Mouse (Mus musculus) embryonic facial prominence, embryonic 11.5 days (tissue): ENCODE measurements around the gene Cutal. TPM values are rescaled to one million over a fixed set of nuclear protein-coding genes. Genes with fewer than 3 reads are reported as not detected.
"Not testable (repeated sequence)": the region's sequence is repeated elsewhere in the genome, so short reads cannot be mapped to it uniquely, and the experiment has no call there.

Source experiments
- ATAC-seq: fragments of 200-750 bp; cut with Nextera tagmentation; replicated peaks from 2 replicates; pipeline ENCODE4 v1.8.0; 2017; ENCODE audit warnings: low read depth; ENCODE audit not compliant: insufficient number of reproducible peaks, low FRiP score, low TSS enrichment
- DNase-seq: peaks from one replicate; pipeline ENCODE4 v3.0.0-alpha.2; 2015; ENCODE audit warnings: low spot score
- H3K27ac ChIP-seq: fragments of 300-500 bp; sonication (generic); replicated peaks from 2 replicates; pipeline ENCODE4 v1.5.1; 2014; ENCODE audit warnings: mild to moderate bottlenecking, low read depth, low read length, control low read depth
- H3K27me3 ChIP-seq: fragments of 300-500 bp; sonication (generic); 2 replicates; pipeline ENCODE4 v1.6.1; 2014; ENCODE audit warnings: mild to moderate bottlenecking, low read length, moderate library complexity, mixed read lengths; ENCODE audit not compliant: control insufficient read depth, insufficient read depth
- H3K36me3 ChIP-seq: fragments of 300-500 bp; sonication (generic); replicated peaks from 2 replicates; pipeline ENCODE4 v1.6.1; 2014; ENCODE audit warnings: low read depth, mild to moderate bottlenecking, low read length, moderate library complexity, mixed read lengths; ENCODE audit not compliant: control insufficient read depth, insufficient read depth
- H3K4me1 ChIP-seq: fragments of 300-500 bp; sonication (generic); 2 replicates; pipeline ENCODE4 v1.6.1; 2014; ENCODE audit warnings: low read length, mixed read lengths; ENCODE audit not compliant: control insufficient read depth, insufficient read depth
- H3K4me2 ChIP-seq: fragments of 300-500 bp; sonication (generic); 2 replicates; pipeline ENCODE4 v1.6.1; 2014; ENCODE audit warnings: low read depth, mild to moderate bottlenecking, control low read depth, low read length, moderate library complexity
- H3K4me3 ChIP-seq: fragments of 300-500 bp; sonication (generic); 2 replicates; pipeline ENCODE4 v1.5.1; 2014; ENCODE audit warnings: low read depth, low read length, control low read depth
- H3K9ac ChIP-seq: fragments of 300-500 bp; sonication (generic); replicated peaks from 2 replicates; pipeline ENCODE4 v1.6.1; 2014; ENCODE audit warnings: mild to moderate bottlenecking, control low read depth, low read length
- H3K9me3 ChIP-seq: fragments of 300-500 bp; sonication (generic); replicated peaks from 2 replicates; pipeline ENCODE4 v1.6.1; 2016; ENCODE audit warnings: mild to moderate bottlenecking, low read length, inconsistent platforms, mixed read lengths; ENCODE audit not compliant: control insufficient read depth
- WGBS: fragments of 180-500 bp; shearing (Covaris S2); extraction: QIAGEN DNeasy Blood & Tissue Kit; methylation state at CpG from one replicate; pipeline ENCODE4 v1.1.7; 2014; 5-methylcytosine and 5-hydroxymethylcytosine counted together
- polyA plus RNA-seq: library from polyadenylated mRNA; unstranded; fragments of >200 nt; fragmentation: Nextera tagmentation; extraction: Ambion mirVana; gene quantifications from 2 replicates; pipeline ENCODE4 v1.2.1, GENCODE M21; 2014

The Cutal gene
- 0.15 and 0.32 TPM in 2 replicates for polyA plus RNA-seq

DNA sequence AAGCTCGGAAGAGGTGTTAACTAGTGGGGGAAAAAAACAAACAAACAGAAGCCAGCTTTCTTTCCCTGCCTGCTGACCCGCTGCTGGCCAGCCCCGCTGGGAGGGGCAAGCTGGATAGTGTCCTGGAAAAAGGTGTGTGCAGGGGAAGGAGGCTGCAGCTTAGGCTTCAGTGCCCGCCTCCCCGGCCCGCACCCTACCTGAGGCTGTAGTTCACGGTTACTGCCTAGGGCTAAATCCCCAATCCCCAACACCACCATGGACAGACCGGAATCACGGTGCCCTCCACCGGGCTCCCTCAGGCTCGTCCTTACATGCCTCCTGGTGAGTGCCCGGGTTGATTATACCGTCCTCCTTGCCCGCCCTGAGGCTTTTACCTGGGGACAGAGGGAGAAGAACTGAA lies at the start of gene Cutal:
Gene Cutal (plus strand): TSS at position 126 of the 400 bp plus-strand sequence.
- Histone ChIP-seq H3K4me1 (no peaks in the 10 kb centered on the region; the same call in 1 of the 2 replicates), H3K36me3 (no peaks in the 10 kb centered on the region), H3K27me3 (no peaks in the 10 kb centered on the region), H3K27ac (no peak within 1 kb of the TSS), H3K9me3 (no peaks in the 10 kb centered on the region), H3K9ac (no peak within 1 kb of the TSS), H3K4me2 (no peak within 1 kb of the TSS), H3K4me3 (no peak within 1 kb of the TSS)
- DNase-seq (no peak), ATAC-seq (no peak)
- WGBS = 2% methylated on average over 14 of the region's 14 CpGs

GRCm38 (mm10) chr2:34825827-34826459 lies 48.3 kb upstream of the Cutal start, which contains the start of gene Fbxw2:
Gene Fbxw2 (minus strand): TSS chr2:34826311.
- Histone ChIP-seq H3K9me3 (no peaks in the 10 kb centered on the region), H3K4me2 (peak within 1 kb of the TSS; percentile 77), H3K4me3 (peak within 1 kb of the TSS; percentile 94), H3K27ac (peak within 1 kb of the TSS; percentile 38; the same call in 1 of the 2 replicates), H3K36me3 (peaks cover under 1% of the 10 kb centered on the region), H3K27me3 (no peaks in the 10 kb centered on the region), H3K9ac (peak within 1 kb of the TSS; percentile 89), H3K4me1 (no peaks in the 10 kb centered on the region)
- ATAC-seq (peak; percentile 95), DNase-seq (peak; percentile 95)
- WGBS = 1% methylated on average over 47 of the region's 57 CpGs

- Histone ChIP-seq H3K4me2 (peak overlapping the region; percentile 77), H3K27me3 (no peaks in the 10 kb centered on the region), H3K9ac (peak overlapping the region; percentile 89), H3K36me3 (no peaks in the 10 kb centered on the region), H3K4me3 (peak overlapping the region; percentile 94), H3K9me3 (no peaks in the 10 kb centered on the region), H3K27ac (0 out of 2 replicates have a peak overlapping the region, but pooled peaks have one; percentile 28), H3K4me1 (no peaks in the 10 kb centered on the region)
- 31% methylated on average over 19 of the region's 21 CpGs for WGBS
- DNase-seq (peak; percentile 21), ATAC-seq (0 out of 2 replicates have a peak, but pooled peaks have one; percentile 3)
These were observed 47.5 kb upstream of the Cutal start for GRCm38 (mm10) chr2:34826460-34827231.

- H3K27me3 ChIP-seq = no peaks in the 10 kb centered on the region
- no peak overlapping the region for H3K4me3 ChIP-seq
- H3K27ac ChIP-seq = no peak overlapping the region
- H3K9ac ChIP-seq = no peak overlapping the region
- no peaks in the 10 kb centered on the region for H3K9me3 ChIP-seq
- whole genome bisulfite sequencing = 87% methylated on average over 4 of the region's 4 CpGs
- H3K4me1 ChIP-seq = no peaks in the 10 kb centered on the region
- no peaks in the 10 kb centered on the region for H3K36me3 ChIP-seq
- ATAC-seq = no peak
- H3K4me2 ChIP-seq = no peak overlapping the region
- DNase-seq = no peak
These were observed 46.6 kb upstream of the Cutal start for GRCm38 (mm10) chr2:34827591-34827990.

DNA sequence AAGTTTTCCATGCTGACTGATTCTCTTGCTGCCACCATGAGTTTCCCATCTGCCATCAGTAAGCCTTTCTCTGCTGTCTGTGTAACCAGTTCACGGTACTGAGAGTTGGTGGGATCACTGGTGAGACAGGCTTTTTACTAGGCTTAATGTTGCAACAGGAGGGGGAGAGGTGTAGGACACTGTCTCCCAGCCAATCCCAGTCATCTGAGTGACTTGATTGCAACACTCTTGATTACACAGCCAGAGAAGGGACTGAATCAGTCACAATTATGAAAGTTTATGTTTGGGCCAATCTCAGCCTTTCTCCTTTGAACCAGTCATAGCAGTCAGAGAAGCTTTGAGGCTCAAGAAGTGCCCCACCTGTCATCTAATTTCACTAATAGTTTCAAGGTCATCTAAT lies 46.2 kb upstream of the Cutal start:
- Histone ChIP-seq H3K27me3 (no peaks in the 10 kb centered on the region), H3K9ac (no peak overlapping the region), H3K27ac (no peak overlapping the region), H3K36me3 (no peaks in the 10 kb centered on the region), H3K9me3 (no peaks in the 10 kb centered on the region), H3K4me3 (no peak overlapping the region), H3K4me1 (no peaks in the 10 kb centered on the region), H3K4me2 (no peak overlapping the region)
- ATAC-seq = no peak
- WGBS = 85% methylated on average over 1 of the region's 1 CpGs
- no peak for DNase-seq

DNA sequence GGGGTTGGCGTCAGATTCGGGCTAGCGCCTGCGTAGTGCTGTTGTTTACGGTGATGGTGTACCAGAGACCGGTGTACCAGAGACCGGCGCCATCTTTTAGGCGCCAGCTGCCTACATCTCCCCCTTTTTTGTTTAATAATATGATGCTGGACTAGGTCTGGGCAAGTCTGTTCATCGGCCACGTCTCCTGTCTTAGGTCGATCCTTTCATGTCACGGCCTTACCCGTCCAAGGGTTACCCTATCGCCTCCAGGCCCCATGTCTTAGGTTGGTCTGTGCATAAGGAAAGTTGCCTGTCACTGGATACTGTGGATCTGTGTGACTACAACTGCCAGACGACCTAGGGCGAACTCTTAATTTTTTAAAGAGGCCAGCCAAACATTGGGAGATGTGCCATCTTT lies 44.1 kb upstream of the Cutal start:
- not testable (repeated sequence) for H3K36me3 ChIP-seq, H3K9me3 ChIP-seq, H3K4me1 ChIP-seq, H3K9ac ChIP-seq, H3K4me3 ChIP-seq, ATAC-seq, H3K27me3 ChIP-seq, DNase-seq, H3K27ac ChIP-seq, H3K4me2 ChIP-seq
- 95% methylated on average over 17 of the region's 17 CpGs for WGBS

DNA sequence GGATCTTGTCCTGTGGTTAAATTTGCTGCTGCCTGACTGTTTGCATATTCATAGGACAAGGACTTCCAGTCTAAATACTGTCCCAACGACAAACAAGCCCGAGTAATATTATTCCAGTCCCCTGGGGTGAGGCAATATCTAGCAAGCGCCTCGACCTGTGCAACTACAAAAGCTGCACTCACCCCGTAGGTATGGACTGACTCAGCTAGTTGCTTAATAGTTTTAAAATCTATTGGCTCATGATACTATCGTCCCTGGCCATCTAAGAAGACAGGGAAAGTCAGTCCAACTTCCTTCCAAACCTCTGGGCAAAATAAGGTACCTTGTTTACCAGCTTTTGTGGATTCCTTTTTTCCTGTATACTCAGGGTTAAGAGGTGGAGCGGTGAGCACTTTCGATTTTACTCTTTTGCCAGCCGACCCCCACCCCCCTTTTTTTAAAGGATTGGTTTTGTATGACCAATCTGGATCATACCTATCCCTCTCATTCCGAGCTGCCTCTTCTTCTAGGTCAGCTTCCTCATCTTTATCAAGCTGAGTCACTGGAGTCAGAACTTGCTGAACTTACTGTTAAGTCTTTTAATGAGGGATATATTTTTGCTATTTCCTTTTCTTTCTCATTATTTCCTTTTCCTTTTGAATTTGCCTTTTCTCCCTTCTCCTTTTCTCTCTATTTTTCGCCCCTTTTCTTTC lies 41.3 kb upstream of the Cutal start, which contains the start of gene Gm34653:
Gene Gm34653 (plus strand): TSS at position 242 of the 692 bp plus-strand sequence.
- not testable (repeated sequence) for DNase-seq, H3K4me1 ChIP-seq, H3K27ac ChIP-seq, H3K4me2 ChIP-seq, H3K36me3 ChIP-seq, H3K9ac ChIP-seq, H3K27me3 ChIP-seq, H3K9me3 ChIP-seq, H3K4me3 ChIP-seq, ATAC-seq
- WGBS = 76% methylated on average over 11 of the region's 11 CpGs
